Mouse (Mus musculus): Measurements from ENCODE around the gene Lctl. TPM values are rescaled to one million over a fixed set of nuclear protein-coding genes. Genes with fewer than 3 reads are reported as not detected.

Gene Lctl
- polyA plus RNA-seq, 1 experiment from 2014 or later: not detected

DNA sequence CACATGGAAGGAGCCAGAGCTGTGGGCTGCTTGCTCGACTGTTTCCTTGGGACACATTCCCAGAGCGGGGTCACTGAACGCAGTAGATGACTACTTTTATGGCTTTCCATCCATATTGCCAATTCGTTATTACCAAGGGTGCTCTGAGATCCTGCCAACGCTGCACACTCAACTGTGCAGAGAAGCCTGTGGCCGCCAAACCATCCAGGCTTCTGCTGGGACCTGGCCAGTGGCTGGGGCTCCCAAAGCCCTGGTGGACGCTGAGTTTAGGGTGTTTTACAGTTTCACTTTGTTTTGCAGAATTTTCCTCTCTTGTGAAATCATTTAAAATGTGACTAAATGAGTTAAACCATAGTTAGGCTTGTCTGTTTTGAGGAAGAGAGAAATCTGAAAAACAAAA lies 32.7 kb upstream of the Lctl start:
- H3K4me1 ChIP-seq (ENCODE audit: control insufficient read depth, insufficient read depth, low read length): peaks cover 57% of the 10 kb centered on the region
- WGBS (ENCODE audit: insufficient replicate concordance): 34% methylated on average over 7 of the region's 7 CpGs
- H3K4me2 ChIP-seq: peak overlapping the region; percentile 85
- H3K36me3 ChIP-seq (ENCODE audit: control insufficient read depth, insufficient read depth, low read length): no peaks in the 10 kb centered on the region
- H3K4me3 ChIP-seq (ENCODE audit: low read depth, low read length): peak overlapping the region; percentile 49
- H3K27me3 ChIP-seq (ENCODE audit: control insufficient read depth, insufficient read depth, low read length): no peaks in the 10 kb centered on the region
- ATAC-seq (replicated peaks; ENCODE audit: insufficient number of reproducible peaks, low FRiP score, low TSS enrichment): no peak
- no peaks in the 10 kb centered on the region for H3K9me3 ChIP-seq (replicated peaks; ENCODE audit: control insufficient read depth, low read length)
- H3K27ac ChIP-seq (ENCODE audit: low read depth, low read length): peak overlapping the region; percentile 98
- peak overlapping the region; percentile 89 for H3K9ac ChIP-seq (ENCODE audit: low read depth, low read length)

DNA sequence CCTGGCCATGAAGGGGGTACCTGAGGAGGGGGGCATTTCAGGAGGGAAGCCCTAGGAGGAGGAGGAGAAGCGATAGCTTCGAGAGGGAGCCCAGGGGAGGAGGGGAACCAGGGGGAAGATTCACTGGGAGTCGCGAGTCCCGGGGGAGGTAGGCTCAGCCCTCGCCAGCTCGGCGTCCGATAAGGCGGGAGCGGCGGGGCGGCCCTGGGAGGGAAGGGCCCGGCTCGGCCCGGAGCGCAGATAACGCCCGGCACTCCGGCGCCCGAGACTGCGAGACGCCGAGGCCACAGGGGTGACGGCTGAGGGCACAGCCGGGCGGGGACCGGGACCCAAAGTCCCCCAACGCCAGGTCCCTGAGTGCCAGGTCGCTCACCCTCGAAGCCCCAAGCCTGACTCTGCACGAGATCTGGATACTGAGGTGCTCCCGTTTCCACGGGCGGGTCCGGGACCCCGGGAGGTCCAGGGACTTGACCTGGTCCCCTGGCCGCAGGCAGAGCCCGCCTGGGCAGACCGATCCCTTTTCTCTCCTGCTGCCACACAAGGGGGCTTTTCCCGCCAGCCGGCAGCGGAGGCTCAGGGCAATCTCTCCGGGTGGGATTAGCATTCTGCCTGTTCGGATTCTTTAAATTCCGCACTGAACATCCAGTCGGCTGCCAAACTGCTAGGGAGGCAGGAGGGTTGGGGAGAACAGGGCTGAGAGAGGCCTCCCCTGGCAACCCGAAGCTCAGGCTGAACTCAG lies 32.1 kb upstream of the Lctl start:
- under 1% methylated on average over 49 of the region's 49 CpGs for WGBS (ENCODE audit: insufficient replicate concordance)
- peaks cover 54% of the 10 kb centered on the region for H3K4me1 ChIP-seq (ENCODE audit: control insufficient read depth, insufficient read depth, low read length)
- no peaks in the 10 kb centered on the region for H3K9me3 ChIP-seq (replicated peaks; ENCODE audit: control insufficient read depth, low read length)
- H3K4me2 ChIP-seq: peak overlapping the region; percentile 85
- H3K4me3 ChIP-seq (ENCODE audit: low read depth, low read length): peak overlapping the region; percentile 49
- peak; percentile 82 for ATAC-seq (replicated peaks; ENCODE audit: insufficient number of reproducible peaks, low FRiP score, low TSS enrichment)
- peak overlapping the region; percentile 89 for H3K9ac ChIP-seq (ENCODE audit: low read depth, low read length)
- no peaks in the 10 kb centered on the region for H3K27me3 ChIP-seq (ENCODE audit: control insufficient read depth, insufficient read depth, low read length)
- no peaks in the 10 kb centered on the region for H3K36me3 ChIP-seq (ENCODE audit: control insufficient read depth, insufficient read depth, low read length)
- peak overlapping the region; percentile 98 for H3K27ac ChIP-seq (ENCODE audit: low read depth, low read length)

DNA sequence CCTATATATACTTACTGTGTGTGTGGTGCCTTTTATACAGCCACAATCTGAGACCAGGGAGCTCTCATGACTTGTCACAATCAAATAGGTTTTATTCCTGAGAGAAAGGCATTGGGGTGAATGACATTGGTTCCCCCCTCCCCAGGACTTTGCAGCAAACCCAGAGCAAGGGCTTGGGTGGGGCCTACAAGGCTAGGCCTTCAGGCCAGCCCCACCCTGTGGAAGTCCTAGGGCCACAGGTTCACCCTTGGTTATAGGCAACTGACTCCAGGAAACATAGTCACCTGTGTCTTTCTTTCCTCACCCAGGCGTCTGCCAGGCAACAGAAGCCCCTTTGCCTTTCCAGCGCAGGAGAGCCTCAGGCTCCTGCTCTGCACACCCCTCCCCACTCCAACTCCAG lies 31.0 kb upstream of the Lctl start:
- H3K27ac ChIP-seq (ENCODE audit: low read depth, low read length): peak overlapping the region; percentile 98
- H3K4me2 ChIP-seq: peak overlapping the region; percentile 33
- peaks cover 46% of the 10 kb centered on the region for H3K4me1 ChIP-seq (ENCODE audit: control insufficient read depth, insufficient read depth, low read length)

DNA sequence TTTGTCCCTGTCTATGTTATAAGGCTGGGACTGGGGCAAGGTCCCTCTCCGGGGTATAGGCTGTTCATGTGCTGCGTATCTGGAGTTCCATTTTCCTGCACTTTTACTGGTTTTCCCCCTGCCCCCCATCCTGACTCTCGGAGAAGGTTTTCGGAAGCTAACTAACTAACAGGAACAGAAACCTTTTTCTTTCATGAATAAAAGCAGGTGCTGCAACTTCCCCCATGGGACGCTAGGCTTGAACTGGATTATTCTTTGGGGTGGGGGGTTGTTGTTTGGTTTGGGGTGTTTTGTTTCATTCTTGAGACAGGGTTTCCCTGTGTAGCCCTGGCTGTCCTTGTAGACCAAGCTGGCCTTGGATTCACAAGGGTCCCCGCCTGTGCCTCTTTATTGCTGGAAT lies 30.4 kb upstream of the Lctl start:
- no peak for ATAC-seq (replicated peaks; ENCODE audit: insufficient number of reproducible peaks, low FRiP score, low TSS enrichment)
- Histone ChIP-seq H3K36me3 (ENCODE audit: control insufficient read depth, insufficient read depth, low read length) (no peaks in the 10 kb centered on the region), H3K9ac (ENCODE audit: low read depth, low read length) (peak overlapping the region; percentile 31; the same call in 1 of the 2 replicates), H3K4me3 (ENCODE audit: low read depth, low read length) (no peak overlapping the region), H3K4me1 (ENCODE audit: control insufficient read depth, insufficient read depth, low read length) (peaks cover 41% of the 10 kb centered on the region), H3K27me3 (ENCODE audit: control insufficient read depth, insufficient read depth, low read length) (no peaks in the 10 kb centered on the region), H3K27ac (ENCODE audit: low read depth, low read length) (peak overlapping the region; percentile 98), H3K4me2 (peak overlapping the region; percentile 33), H3K9me3 (replicated peaks; ENCODE audit: control insufficient read depth, low read length) (no peaks in the 10 kb centered on the region)
- 77% methylated on average over 6 of the region's 6 CpGs for WGBS (ENCODE audit: insufficient replicate concordance)

More for the DNA sequence above, 31.0 kb upstream of the Lctl start:
- Histone ChIP-seq H3K27me3 (ENCODE audit: control insufficient read depth, insufficient read depth, low read length) (no peaks in the 10 kb centered on the region), H3K36me3 (ENCODE audit: control insufficient read depth, insufficient read depth, low read length) (no peaks in the 10 kb centered on the region), H3K4me3 (ENCODE audit: low read depth, low read length) (no peak overlapping the region), H3K9me3 (replicated peaks; ENCODE audit: control insufficient read depth, low read length) (no peaks in the 10 kb centered on the region), H3K9ac (ENCODE audit: low read depth, low read length) (peak overlapping the region; percentile 31)
- 0 out of 2 replicates have a peak, but pooled peaks have one; percentile 36 for ATAC-seq (replicated peaks; ENCODE audit: insufficient number of reproducible peaks, low FRiP score, low TSS enrichment)
- 34% methylated on average over 2 of the region's 2 CpGs for WGBS (ENCODE audit: insufficient replicate concordance)

DNA sequence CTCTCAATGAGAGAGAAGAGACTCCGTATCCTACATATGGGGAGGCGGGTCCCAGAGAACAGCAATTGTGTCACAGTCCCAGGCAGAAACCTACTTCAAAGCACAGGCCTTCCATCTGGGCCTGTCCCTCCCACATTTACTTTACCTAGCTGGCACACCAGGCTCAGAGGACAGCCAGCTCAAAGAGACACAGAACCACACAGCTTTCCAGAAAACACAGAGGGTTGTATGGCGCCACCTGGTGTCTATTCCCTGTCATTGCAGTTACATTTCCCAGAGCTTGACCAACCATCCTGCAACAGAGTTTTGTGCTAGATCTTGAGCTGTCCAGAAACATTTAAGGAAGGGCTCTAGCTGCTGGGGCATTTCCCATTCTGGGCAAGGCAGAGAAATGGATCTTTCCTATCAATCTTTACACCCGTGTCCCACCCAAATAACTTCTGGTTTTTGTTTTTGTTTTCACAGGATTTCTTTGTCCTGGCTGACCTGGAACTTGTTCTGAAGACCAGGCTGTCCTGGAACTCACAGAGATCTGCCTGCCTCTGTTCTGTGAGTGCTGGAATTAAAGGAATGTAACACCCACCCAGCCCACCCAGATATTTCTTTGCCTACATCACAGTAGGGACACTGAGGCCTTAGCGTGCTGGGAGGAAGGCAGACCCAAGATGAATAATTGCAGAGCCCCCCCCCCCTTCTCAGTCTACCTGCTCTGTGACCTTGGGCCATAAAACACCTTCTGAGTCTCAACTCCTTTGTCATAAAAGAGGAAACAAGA lies 29.3 kb upstream of the Lctl start:
- no peak for ATAC-seq (replicated peaks; ENCODE audit: insufficient number of reproducible peaks, low FRiP score, low TSS enrichment)
- WGBS (ENCODE audit: insufficient replicate concordance): 36% methylated on average over 5 of the region's 5 CpGs
- H3K27me3 ChIP-seq (ENCODE audit: control insufficient read depth, insufficient read depth, low read length): no peaks in the 10 kb centered on the region
- H3K9ac ChIP-seq (ENCODE audit: low read depth, low read length): no peak overlapping the region
- H3K4me1 ChIP-seq (ENCODE audit: control insufficient read depth, insufficient read depth, low read length): peaks cover 41% of the 10 kb centered on the region
- no peaks in the 10 kb centered on the region for H3K9me3 ChIP-seq (replicated peaks; ENCODE audit: control insufficient read depth, low read length)
- H3K4me3 ChIP-seq (ENCODE audit: low read depth, low read length): no peak overlapping the region
- no peak overlapping the region for H3K4me2 ChIP-seq
- H3K36me3 ChIP-seq (ENCODE audit: control insufficient read depth, insufficient read depth, low read length): no peaks in the 10 kb centered on the region
- H3K27ac ChIP-seq (ENCODE audit: low read depth, low read length): peak overlapping the region; percentile 98; the same call in 1 of the 2 replicates

DNA sequence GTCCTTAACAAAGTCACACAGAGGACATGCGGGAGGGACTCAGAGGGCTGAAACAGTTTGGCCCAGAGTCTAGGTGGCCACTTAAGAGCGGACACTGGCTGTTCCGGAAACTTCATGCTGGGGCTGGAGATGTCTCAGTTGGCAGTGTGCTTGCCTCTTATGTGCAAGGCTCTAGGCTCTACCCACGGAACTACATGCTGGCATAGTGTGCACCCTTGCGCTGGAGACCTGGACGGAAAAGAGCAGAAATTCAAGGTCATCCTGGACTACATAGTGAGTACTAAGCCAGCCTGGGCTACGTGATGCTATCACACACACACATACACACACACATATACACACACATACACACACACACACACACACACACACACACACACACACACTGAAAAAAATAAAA lies 28.6 kb upstream of the Lctl start:
- no peaks in the 10 kb centered on the region for H3K36me3 ChIP-seq (ENCODE audit: control insufficient read depth, insufficient read depth, low read length)
- ATAC-seq (replicated peaks; ENCODE audit: insufficient number of reproducible peaks, low FRiP score, low TSS enrichment): no peak

DNA sequence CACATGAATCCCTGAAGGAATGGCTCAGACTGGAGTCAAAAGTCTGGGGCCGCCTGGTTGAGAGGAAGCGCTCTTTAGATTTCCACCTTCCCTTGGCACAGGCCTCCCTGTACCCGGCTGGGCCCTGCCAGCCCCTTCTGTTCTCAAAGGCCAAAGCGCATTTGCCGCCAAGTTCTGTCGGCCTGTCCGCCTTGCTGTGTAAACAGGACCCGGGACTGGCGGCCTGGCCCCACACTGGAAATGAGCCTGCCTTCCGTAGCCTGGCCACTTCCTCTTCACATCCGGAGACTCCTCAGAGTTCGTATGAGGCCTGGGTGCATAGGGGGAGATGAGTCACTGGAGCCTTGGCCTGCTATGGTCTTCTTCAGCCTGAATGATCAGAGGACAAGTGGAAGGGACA lies 27.9 kb upstream of the Lctl start:
- no peaks in the 10 kb centered on the region for H3K27me3 ChIP-seq (ENCODE audit: control insufficient read depth, insufficient read depth, low read length)
- no peak overlapping the region for H3K4me2 ChIP-seq
- H3K27ac ChIP-seq (ENCODE audit: low read depth, low read length): peak overlapping the region; percentile 7
- ATAC-seq (replicated peaks; ENCODE audit: insufficient number of reproducible peaks, low FRiP score, low TSS enrichment): no peak
- H3K9me3 ChIP-seq (replicated peaks; ENCODE audit: control insufficient read depth, low read length): no peaks in the 10 kb centered on the region
- H3K4me3 ChIP-seq (ENCODE audit: low read depth, low read length): no peak overlapping the region
- no peaks in the 10 kb centered on the region for H3K36me3 ChIP-seq (ENCODE audit: control insufficient read depth, insufficient read depth, low read length)
- H3K4me1 ChIP-seq (ENCODE audit: control insufficient read depth, insufficient read depth, low read length): peaks cover 40% of the 10 kb centered on the region
- H3K9ac ChIP-seq (ENCODE audit: low read depth, low read length): no peak overlapping the region
- WGBS (ENCODE audit: insufficient replicate concordance): 62% methylated on average over 12 of the region's 12 CpGs

More for the DNA sequence above, 28.6 kb upstream of the Lctl start:
- Histone ChIP-seq H3K27ac (ENCODE audit: low read depth, low read length) (no peak overlapping the region), H3K4me3 (ENCODE audit: low read depth, low read length) (no peak overlapping the region), H3K4me2 (no peak overlapping the region), H3K9me3 (replicated peaks; ENCODE audit: control insufficient read depth, low read length) (no peaks in the 10 kb centered on the region), H3K9ac (ENCODE audit: low read depth, low read length) (no peak overlapping the region), H3K4me1 (ENCODE audit: control insufficient read depth, insufficient read depth, low read length) (peaks cover 42% of the 10 kb centered on the region), H3K27me3 (ENCODE audit: control insufficient read depth, insufficient read depth, low read length) (no peaks in the 10 kb centered on the region)
- 85% methylated on average over 7 of the region's 7 CpGs for WGBS (ENCODE audit: insufficient replicate concordance)

DNA sequence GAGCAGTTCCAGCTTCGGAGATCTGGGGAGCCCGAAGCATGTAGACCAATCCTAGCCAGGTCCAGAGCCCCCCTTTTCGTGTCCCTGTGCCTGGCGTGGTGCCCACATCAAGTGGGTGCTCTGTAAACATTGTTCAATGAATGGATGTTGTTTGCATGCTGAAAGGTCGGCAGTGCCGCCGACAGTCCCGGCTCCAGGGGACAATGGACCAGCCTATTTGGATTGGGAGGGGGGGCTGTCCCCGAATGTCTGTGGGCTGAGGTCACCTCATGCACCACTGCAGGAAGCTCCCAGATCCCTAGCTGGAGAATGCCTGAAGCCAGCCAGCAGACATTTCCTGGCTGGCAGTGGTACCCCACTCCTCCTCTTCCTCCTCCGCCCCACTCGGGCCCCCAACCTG lies 22.9 kb upstream of the Lctl start:
- H3K9ac ChIP-seq (ENCODE audit: low read depth, low read length): peak overlapping the region; percentile 47; the same call in 1 of the 2 replicates
- no peaks in the 10 kb centered on the region for H3K36me3 ChIP-seq (ENCODE audit: control insufficient read depth, insufficient read depth, low read length)
- H3K4me1 ChIP-seq (ENCODE audit: control insufficient read depth, insufficient read depth, low read length): peaks cover 15% of the 10 kb centered on the region
- H3K4me3 ChIP-seq (ENCODE audit: low read depth, low read length): no peak overlapping the region
- H3K27ac ChIP-seq (ENCODE audit: low read depth, low read length): peak overlapping the region; percentile 22; the same call in 1 of the 2 replicates
- H3K9me3 ChIP-seq (replicated peaks; ENCODE audit: control insufficient read depth, low read length): no peaks in the 10 kb centered on the region
- WGBS (ENCODE audit: insufficient replicate concordance): 55% methylated on average over 11 of the region's 11 CpGs
- ATAC-seq (replicated peaks; ENCODE audit: insufficient number of reproducible peaks, low FRiP score, low TSS enrichment): no peak
- H3K4me2 ChIP-seq: no peak overlapping the region
- no peaks in the 10 kb centered on the region for H3K27me3 ChIP-seq (ENCODE audit: control insufficient read depth, insufficient read depth, low read length)

Measured in heart, embryonic 11.5 days (tissue).